ENCODE assay signal across 15 mouse cellular contexts in genomic region chr17:68999913-69000312, GRCm38 (mm10).
"Had no signal": no experiment of that assay in that cellular context is flagged by ENCODE, and none has a peak within 500 bp of the region (broad histone marks: within the 10 kb centered on the region; RNA-seq: fewer than 3 reads in every experiment).

No protein-coding gene starts in this region.

- H3K4me3 ChIP-seq: limb, embryonic 13.5 days; midbrain, embryonic 12.5 days; myocyte; neural tube, embryonic 15.5 days had no signal

- H3K27ac ChIP-seq: kidney, postnatal 0 days; limb, embryonic 13.5 days; liver, embryonic 14.5 days; midbrain, embryonic 12.5 days; neural tube, embryonic 15.5 days had no signal

- H3K27me3 ChIP-seq: limb, embryonic 13.5 days; midbrain, embryonic 12.5 days; neural tube, embryonic 15.5 days had no signal

- H3K9me3 ChIP-seq: limb, embryonic 13.5 days; midbrain, embryonic 12.5 days; neural tube, embryonic 15.5 days had no signal

- H3K36me3 ChIP-seq: limb, embryonic 13.5 days; midbrain, embryonic 12.5 days; neural tube, embryonic 15.5 days had no signal

- DNase-seq: kidney, postnatal 36 days; layer of hippocampus, adult 9-11 months; layer of hippocampus, postnatal 36 days; lung, adult 18-20 months; retina, postnatal 1 day; right cerebral cortex, postnatal 4 days; spleen, adult 18-20 months; thymus, adult 18-20 months; thymus, postnatal 14 days had no signal

- H3K9ac ChIP-seq: limb, embryonic 13.5 days; liver, embryonic 14.5 days; midbrain, embryonic 12.5 days; neural tube, embryonic 15.5 days had no signal

- H3K4me1 ChIP-seq: limb, embryonic 13.5 days; neural tube, embryonic 15.5 days had no signal

- H3K4me2 ChIP-seq: limb, embryonic 13.5 days; midbrain, embryonic 12.5 days; neural tube, embryonic 15.5 days had no signal
